In genomic region chr1:72414133-72414532, GRCm38 (mm10) we compare ENCODE assay signal across 14 mouse cellular contexts.
DNase-seq lines count a peak whose midpoint lies in the region; ATAC-seq lines count a peak whose summit lies in the region.
"Had no signal": no experiment of that assay in that cellular context is flagged by ENCODE, and none has a peak within 500 bp of the region (broad histone marks: within the 10 kb centered on the region; RNA-seq: fewer than 3 reads in every experiment).

No protein-coding gene starts in this region.

- no peaks in the 10 kb centered on the region for H3K9me3 ChIP-seq in forebrain, embryonic 15.5 days
- H3K9me3 ChIP-seq in neural tube, embryonic 14.5 days (ENCODE audit: control insufficient read depth, low read length), result no peaks in the 10 kb centered on the region
- H3K9me3 ChIP-seq: liver, embryonic 15.5 days had no signal

- peak; percentile 35 for DNase-seq in layer of hippocampus, adult 11-12 months (ENCODE audit: low spot score)
- DNase-seq in layer of hippocampus, adult 9-10 months (ENCODE audit: low spot score), result no peak
- peak; percentile 28 for DNase-seq in layer of hippocampus, adult 9-11 months
- DNase-seq in MN1 (ENCODE audit: low spot score), result no peak
- DNase-seq in lung, postnatal 14 days, result no peak
- DNase-seq: adrenal gland, adult 8-10 months; cerebellum, adult 9-11 months; gastrocnemius, postnatal 14 days; heart, postnatal 36 days; kidney, postnatal 10 days had no signal

- H3K27me3 ChIP-seq in forebrain, embryonic 15.5 days, result no peaks in the 10 kb centered on the region
- no peaks in the 10 kb centered on the region for H3K27me3 ChIP-seq in neural tube, embryonic 14.5 days (ENCODE audit: control insufficient read depth, insufficient read depth, low read length)
- H3K27me3 ChIP-seq: liver, embryonic 15.5 days had no signal

- no peak overlapping the region for H3K4me2 ChIP-seq in forebrain, embryonic 15.5 days (replicated peaks)
- no peak overlapping the region for H3K4me2 ChIP-seq in neural tube, embryonic 14.5 days (ENCODE audit: low read depth, low read length)
- H3K4me2 ChIP-seq: liver, embryonic 15.5 days had no signal

- H3K36me3 ChIP-seq in forebrain, embryonic 15.5 days, result no peaks in the 10 kb centered on the region
- H3K36me3 ChIP-seq in neural tube, embryonic 14.5 days (ENCODE audit: control insufficient read depth, insufficient read depth, low read length), result no peaks in the 10 kb centered on the region
- H3K36me3 ChIP-seq: liver, embryonic 15.5 days had no signal

- WGBS in forebrain, embryonic 15.5 days, result 36% methylated on average over 8 of the region's 8 CpGs
- WGBS in neural tube, embryonic 14.5 days, result 17% methylated on average over 8 of the region's 8 CpGs

- peaks cover 13% of the 10 kb centered on the region for H3K4me1 ChIP-seq in forebrain, embryonic 15.5 days
- peaks cover 3% of the 10 kb centered on the region for H3K4me1 ChIP-seq in neural tube, embryonic 14.5 days (ENCODE audit: control insufficient read depth, insufficient read depth, low read length)
- H3K4me1 ChIP-seq: liver, embryonic 15.5 days had no signal

- H3K27ac ChIP-seq in forebrain, embryonic 15.5 days (replicated peaks), result peak overlapping the region; percentile 78
- H3K27ac ChIP-seq in neural tube, embryonic 14.5 days (ENCODE audit: low read depth, low read length), result peak overlapping the region; percentile 30
- H3K27ac ChIP-seq: liver, embryonic 15.5 days had no signal

- no peak overlapping the region for H3K4me3 ChIP-seq in forebrain, embryonic 15.5 days
- H3K4me3 ChIP-seq in neural tube, embryonic 14.5 days (ENCODE audit: low read depth, low read length), result no peak overlapping the region
- H3K4me3 ChIP-seq: liver, embryonic 15.5 days had no signal

- peak; percentile 66 for ATAC-seq in forebrain, embryonic 15.5 days (replicated peaks)
- peak; percentile 42; the same call in 1 of the 2 replicates for ATAC-seq in neural tube, embryonic 14.5 days (ENCODE audit: low read depth)
- no peak for ATAC-seq in erythroblast, adult 5-6 weeks (replicated peaks; ENCODE audit: low FRiP score, poor library complexity, severe bottlenecking)

- no peak overlapping the region for H3K9ac ChIP-seq in forebrain, embryonic 15.5 days (replicated peaks)
- H3K9ac ChIP-seq in neural tube, embryonic 14.5 days (replicated peaks; ENCODE audit: low read depth, low read length), result no peak overlapping the region
- H3K9ac ChIP-seq: liver, embryonic 15.5 days had no signal

Comparison
In these comparisons a context has a peak if more than half of its experiments do, and no peak if none do; other contexts are left out.
1. DNase-seq: peak in layer of hippocampus, adult 11-12 months (single experiment) and layer of hippocampus, adult 9-11 months (single experiment); none in layer of hippocampus, adult 9-10 months (single experiment), MN1 (single experiment) and lung, postnatal 14 days (single experiment).